Mouse (Mus musculus) myocyte (in vitro differentiated cells): ENCODE data around the gene Mylk4.

Source experiments
- POLR2A ChIP-seq: IDR thresholded peaks from one replicate; pipeline ENCODE4 v1.6.1; 2011; ENCODE audit warnings: low read depth, mild to moderate bottlenecking, control low read depth, moderate library complexity; ENCODE audit not compliant: insufficient read length
- TCF12 ChIP-seq: IDR thresholded peaks from one replicate; pipeline ENCODE4 v1.6.1; 2011; ENCODE audit warnings: mild to moderate bottlenecking, control low read depth; ENCODE audit not compliant: poor library complexity, insufficient read depth, severe bottlenecking
- TCF3 ChIP-seq: IDR thresholded peaks from one replicate; pipeline ENCODE4 v1.6.1; 2011; ENCODE audit warnings: low read depth, control low read depth; ENCODE audit not compliant: insufficient read length
- USF1 ChIP-seq: IDR thresholded peaks from one replicate; pipeline ENCODE4 v1.6.1; 2011; ENCODE audit warnings: low read depth, mild to moderate bottlenecking, control low read depth, moderate library complexity

GRCm38 (mm10) chr13:32783816-32784215, at the start of gene Mylk4:
- no peak for TF ChIP-seq POLR2A
- no peak for TF ChIP-seq USF1
- no peak for TF ChIP-seq TCF12
- TF ChIP-seq TCF3: no peak
